Mouse (Mus musculus) megakaryocyte-erythroid progenitor cell, adult 5-6 weeks (primary cell): ENCODE results near the gene Rora. TPM values are rescaled to one million over a fixed set of nuclear protein-coding genes. Genes with fewer than 3 reads are reported as not detected.

Source experiments
- ATAC-seq: replicated peaks from 2 replicates; pipeline ENCODE4 v1.8.0; 2016; ENCODE audit warnings: mild to moderate bottlenecking, inconsistent platforms; ENCODE audit not compliant: severe bottlenecking, poor library complexity, low FRiP score, low TSS enrichment
- total RNA-seq, 2 experiments: library from RNA; stranded (forward) in 1 of 2; stranded (reverse) in 1 of 2; fragments of 200-1000, 215-1000 nt in 1 of 2; fragments of >200 nt in 1 of 2; fragmentation: Nextera tagmentation in 1 of 2; gene quantifications; 2 replicates each; pipeline ENCODE4 v1.2.3; 2014 to 2017

The Rora gene
- total RNA-seq (2014; fragmentation: Nextera tagmentation) (0.02 and 1.6 TPM in 2 replicates), total RNA-seq (2017) (2.6 and 4.7 TPM in 2 replicates)

DNA sequence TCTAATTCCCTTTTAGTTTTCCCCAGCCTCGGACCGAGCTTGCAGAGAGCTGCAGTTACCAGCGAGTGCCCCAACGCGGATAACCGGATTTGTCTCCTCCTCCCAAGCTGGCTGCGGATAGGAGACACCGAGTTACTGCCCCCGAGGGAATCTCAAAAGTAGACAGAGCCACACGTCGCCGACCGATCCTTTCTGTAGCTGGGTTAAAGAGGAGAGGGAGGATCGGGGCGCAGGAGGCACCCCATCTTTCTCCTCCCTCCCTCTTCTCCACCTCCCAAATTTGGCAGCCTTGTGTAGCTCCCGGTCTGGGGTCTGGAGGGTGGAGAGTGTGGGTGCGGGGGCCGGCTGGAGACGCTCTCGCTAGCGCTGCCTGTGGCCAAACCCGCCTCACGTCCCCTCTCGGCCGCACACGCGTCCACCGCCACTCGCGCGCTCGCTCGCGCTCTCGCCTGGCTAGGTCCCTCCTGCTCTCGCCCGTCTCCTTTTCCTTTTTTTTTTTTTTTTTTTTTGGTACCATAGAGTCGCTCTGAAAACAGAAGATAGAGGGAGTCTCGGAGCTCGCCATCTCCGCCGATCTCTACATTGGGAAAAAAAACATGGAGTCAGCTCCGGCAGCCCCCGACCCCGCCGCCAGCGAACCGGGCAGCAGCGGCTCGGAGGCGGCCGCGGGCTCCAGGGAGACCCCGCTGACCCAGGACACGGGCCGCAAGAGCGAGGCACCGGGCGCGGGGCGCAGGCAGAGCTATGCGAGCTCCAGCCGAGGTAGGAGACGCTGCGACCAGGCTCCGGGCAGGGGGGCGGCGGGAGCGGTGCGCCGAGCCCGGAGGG, at the start of gene Rora:
Rora (plus strand) TSS at position 576 of the 828 bp plus-strand sequence.
- no peak for ATAC-seq

DNA sequence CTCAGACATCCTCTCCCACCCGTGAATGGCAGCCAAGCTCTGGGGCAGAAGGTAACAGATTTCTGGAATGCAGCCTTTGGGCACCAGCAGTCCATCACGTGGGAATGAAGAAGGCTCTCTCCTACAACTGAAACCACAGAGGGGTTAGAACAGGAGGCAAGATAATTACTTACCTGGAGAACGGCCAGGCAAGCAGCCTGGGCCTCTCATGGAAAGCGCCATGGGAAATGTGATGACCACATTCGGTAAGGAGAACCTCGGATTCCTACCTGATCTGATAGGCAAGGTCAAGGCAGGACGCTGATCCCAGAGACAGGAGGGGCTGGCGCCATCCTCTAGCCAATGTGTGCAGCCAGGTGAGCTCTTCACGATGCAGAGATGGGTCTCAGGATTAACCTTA, 39.6 kb upstream of the Rora start:
- no peak for ATAC-seq

DNA sequence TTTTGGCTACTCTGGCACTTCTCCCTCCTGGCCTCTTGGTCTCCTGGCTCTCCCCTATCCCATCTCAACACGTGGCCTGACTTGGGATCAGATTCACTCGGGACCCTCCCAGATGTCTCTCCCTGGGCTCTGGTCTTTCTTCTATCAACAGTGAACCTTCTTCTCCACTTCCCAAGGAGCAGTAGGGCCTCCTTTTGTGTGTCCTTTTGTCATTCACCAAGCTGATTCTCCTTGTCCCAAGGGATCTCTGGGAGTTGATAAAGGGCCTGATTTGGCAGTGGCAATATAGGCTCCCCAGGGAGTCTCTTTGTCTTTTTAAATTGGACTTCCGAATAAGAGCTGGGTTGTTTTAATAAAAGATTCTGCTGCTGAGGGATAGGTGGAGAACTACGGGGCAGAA, 36.5 kb upstream of the Rora start:
- ATAC-seq = no peak

- ATAC-seq = no peak
Measured at GRCm38 (mm10) chr9:68620036-68620435, 33.5 kb upstream of the Rora start.

DNA sequence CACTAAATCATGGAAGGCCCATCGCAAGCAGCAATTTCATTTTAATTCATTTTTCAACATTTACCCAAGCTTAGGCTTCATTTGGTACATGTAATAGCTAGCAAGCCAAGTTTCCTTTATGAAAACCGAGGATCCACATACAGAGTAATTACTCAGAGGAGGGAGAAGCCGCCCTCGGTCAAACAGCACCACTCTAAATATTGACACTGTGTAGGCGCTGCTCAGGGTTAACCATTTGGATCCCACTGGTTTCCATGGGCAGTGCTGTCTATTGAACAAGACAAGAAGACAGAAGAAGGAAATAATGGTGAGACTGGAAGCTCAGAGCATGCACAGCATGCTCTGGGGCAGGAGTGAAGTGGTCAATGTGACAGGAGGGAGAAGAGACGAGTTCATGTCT, 33.1 kb upstream of the Rora start:
- no peak for ATAC-seq

- no peak for ATAC-seq
Measured at GRCm38 (mm10) chr9:68624981-68625380, 28.6 kb upstream of the Rora start.

DNA sequence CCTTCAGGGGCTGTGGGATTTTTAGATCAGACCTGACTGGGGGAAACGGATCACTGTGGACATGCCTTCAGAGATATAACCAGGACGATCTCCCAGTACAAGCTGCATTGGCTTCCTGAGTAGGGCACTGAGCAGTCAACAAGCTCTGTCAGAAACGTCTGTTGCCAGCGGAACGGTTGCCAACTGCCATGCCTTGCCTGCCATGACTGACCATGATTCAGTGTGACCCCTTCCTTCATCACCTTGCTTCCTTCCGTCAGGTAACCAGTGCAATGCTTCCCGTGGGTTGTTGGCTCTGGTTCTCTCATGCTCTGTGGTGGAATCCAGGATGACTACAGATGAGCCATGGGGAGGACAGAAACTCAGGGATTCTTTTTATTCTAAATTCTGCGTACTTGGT, 16.3 kb upstream of the Rora start:
- ATAC-seq = no peak

DNA sequence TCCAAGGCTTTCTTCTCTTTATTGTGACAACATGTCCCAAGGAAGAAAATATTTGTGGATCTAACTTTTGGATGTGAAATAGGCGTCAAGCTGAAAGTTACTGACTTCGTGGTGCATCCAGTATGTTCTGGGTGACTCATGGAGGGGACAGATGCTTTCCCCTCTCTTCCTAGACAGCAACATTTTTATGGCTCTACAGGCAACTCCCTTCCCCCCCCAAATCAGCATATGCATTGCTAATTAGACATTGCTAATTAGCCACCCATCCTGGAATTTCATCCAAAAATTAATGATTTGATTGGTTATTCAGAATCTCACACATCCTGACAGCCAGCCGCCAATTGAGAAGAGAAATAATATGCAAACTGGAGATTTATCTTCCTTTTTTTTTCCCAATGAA, 12.5 kb upstream of the Rora start:
- no peak for ATAC-seq

DNA sequence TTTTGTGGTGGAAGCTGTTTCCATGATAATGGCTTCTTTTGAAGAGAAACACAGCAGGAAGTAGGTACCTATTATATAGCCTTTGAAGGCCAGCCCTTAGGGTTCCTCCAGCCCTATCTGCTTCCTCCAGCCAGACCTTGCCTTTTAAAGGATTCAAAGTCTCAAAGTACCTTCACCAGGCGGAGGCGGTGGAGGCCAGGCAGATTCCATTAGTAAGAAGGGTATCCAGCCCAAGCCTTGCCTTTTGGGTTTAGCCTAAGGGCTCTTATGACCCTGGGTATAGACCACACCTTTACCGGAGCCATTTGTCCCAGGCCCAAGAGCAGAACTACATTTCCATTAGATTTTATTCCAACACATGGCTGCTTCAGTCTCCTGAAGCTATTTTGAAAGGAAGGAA, 5.5 kb upstream of the Rora start:
- no peak for ATAC-seq

DNA sequence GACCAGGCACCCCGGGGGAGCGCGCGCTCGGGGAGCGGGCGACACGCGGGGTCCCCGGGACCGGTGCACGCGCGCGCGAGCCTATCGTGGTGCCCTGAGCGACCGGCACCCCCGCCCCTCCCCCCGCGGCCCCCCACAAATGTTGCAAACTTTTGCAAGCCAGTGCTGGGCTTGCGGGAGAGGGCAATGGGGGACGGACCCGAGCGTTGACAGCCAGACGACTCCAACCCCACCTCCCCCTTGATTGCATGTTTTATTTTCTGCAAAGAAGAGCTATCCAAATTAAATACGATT, 400 bp downstream of the Rora start:
- no peak for ATAC-seq

DNA sequence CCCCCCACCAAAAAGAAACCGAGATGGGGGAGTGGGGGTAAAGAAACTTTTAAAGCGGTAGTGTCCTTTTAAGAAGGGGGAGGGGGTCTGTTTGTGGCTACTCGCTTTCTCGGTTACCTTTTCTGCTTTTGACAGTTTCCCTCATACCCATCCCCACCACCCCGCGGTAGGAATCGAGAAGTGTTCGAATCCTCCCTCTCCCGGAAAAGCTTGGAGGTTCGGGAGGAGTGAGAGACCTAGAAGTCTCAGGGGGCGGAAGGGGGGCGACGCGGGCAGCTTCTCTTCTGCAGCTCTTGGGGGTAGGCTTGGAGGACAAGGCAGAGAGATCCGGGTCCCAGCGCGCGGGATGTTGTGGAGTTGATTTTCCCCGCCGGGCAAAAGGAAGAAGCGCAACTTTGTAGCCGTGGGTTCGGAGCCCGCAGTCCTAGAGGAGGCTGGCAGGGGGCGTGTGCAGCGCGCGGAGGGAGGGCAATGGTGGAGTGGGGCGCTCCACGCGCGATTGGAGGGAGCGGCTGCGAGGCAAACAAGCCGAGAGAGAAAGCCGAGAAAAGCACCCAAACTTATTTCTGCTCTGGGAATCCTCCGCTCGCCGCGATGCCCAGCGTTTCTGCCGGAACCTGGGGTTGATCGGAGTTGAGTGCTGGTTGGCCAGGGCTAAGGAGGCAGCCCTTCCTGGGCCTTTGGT, 889 bp downstream of the Rora start:
- no peak for ATAC-seq

DNA sequence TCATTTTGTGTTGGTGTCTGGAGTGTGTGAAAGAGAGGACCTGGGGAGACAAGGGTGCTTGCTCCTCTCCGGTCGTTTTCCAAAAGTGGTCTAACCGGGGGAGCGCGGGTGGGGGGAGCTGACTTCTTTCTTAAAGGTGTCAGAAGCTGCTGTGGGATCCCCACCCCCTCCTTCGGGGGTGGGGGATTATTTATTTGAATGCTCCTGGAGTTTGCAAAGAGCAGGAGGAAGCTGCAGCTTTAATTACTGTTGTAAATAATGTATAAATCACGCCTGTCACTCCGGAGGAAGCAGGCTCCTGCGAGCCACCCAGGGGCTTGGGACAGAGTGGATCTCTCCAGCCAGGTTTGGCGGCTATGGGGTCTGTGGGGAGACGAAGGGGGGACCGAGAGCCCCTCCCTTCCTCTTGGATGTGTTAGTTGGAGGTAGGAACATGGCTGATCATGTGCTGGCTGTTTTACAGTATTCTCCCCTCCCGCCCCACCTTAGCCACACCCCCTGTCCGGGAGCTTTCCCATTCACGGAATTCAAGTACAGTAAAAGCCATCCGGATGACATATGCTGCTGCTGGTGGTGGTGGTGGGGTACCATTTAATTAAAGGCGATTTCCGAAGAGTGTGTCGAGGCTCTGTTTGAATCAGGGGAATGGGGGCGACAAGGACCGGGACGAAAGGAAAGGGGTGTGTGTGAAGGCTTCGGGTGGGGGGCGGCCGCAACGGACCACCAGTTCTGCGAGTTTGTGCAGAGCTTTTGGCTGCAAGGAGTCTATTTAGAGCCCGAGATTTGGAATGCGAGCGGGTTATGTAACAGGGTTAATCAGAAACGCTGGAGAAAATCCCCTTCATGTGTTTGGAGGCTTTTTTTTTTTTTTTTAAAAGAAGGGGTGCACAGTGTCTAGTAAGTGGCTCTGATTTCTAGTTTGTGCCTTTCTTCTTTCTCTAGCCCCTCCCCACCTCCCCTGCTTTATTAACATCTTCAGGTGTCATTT, 1.7 kb downstream of the Rora start:
- no peak for ATAC-seq

- ATAC-seq = no peak
Measured at GRCm38 (mm10) chr9:68656076-68656795, 2.6 kb downstream of the Rora start.

GRCm38 (mm10) chr9:68656796-68657130, 3.2 kb downstream of the Rora start:
- no peak for ATAC-seq

DNA sequence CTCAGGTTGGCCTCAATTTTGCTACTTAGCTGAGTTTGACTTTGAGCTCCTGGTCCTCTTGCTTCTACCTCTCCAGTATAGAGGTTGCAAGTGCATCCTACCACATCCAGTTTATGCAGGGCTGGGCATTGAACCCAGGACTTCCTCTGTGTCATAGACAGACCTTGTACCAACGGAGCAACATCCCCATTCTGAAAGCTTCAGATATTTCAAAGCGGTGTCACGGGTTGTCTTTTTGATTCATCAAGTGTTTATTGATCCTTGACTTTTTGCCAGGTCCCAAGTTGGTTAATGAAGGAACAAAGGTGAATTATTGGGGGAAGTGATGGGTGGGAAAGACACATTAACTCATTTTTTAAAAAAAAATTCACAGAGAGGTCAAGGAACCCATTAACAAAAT, 17.1 kb downstream of the Rora start:
- no peak for ATAC-seq

DNA sequence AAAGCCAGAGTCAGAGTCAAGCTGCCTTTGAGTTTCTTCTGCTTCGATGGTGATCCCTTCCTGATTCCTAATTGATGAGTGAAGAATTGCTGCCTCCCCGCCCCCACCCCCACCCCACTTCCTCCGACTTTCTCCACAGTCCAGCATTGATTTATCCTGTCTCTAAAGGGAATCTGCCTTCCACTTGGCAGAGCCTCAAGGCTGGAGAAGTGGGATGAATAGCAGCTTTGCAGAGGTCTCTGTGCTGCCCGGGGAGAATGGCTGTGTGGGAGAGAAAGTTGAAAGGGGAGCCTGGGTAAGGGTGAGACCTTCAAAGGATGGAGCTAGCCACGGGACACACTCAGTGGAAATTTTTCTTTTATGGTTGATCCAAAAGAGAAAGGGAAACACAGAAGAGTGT, 18.9 kb downstream of the Rora start:
- ATAC-seq = no peak

GRCm38 (mm10) chr9:68673221-68673620, 19.6 kb downstream of the Rora start:
- ATAC-seq = no peak

DNA sequence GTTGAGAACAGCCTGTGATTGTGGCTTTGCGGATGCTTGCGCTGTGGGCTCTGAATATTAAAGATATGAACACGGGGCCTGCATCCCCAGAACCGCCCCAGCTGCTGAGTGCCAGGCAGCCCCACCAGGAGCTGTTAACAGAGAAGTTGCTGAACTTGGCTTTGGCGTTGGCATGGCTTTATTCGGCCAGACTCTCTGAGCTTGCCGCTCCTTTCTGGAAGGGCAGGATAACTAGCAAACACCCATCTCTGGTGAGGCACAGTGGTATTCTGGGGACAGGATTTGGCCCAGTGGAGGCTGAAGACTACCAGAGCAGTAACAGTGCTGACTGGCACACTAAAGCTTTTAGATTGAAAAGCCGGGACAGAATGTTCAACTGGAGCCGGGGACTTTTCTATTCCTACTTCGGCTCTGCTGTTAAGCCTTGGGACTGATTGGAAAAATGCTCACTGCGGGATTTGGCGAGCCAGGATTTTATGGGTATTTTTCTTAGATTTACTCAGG, 26.3 kb downstream of the Rora start:
- no peak for ATAC-seq

GRCm38 (mm10) chr9:68683938-68684337, 30.4 kb downstream of the Rora start:
- no peak for ATAC-seq
